Mouse (Mus musculus) 3134 (cell line): ENCODE results near the gene Clint1.
"Not testable (repeated sequence)": the region's sequence is repeated elsewhere in the genome, so short reads cannot be mapped to it uniquely, and the experiment has no call there.

ENCODE experiments used
- DNase-seq: peaks from one replicate; pipeline ENCODE4 v3.0.0-alpha.2; 2011; ENCODE audit warnings: low spot score; ENCODE audit not compliant: insufficient read length; ENCODE audit errors: extremely low read depth

The Clint1 gene

DNA sequence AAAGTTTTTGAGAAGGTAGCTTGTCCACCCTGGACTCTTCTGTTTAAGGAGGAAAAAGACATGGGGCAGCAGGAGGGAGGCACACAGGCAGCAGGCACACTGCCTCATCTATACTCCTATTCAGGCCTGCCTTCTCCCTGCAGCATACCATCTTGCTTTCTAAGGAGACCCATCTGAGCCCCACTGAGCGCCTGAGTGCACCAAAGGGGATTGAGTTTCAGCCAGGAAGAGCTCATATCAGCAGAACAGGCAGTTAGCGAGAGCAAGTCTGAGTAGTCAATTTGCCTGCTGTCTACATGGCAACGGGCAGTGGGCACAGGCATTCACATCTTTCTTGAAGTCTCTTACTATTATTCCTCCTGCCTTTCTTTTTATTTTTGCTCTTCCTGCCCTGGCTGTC, 5.8 kb upstream of the Clint1 start:
- DNase-seq = no peak

DNA sequence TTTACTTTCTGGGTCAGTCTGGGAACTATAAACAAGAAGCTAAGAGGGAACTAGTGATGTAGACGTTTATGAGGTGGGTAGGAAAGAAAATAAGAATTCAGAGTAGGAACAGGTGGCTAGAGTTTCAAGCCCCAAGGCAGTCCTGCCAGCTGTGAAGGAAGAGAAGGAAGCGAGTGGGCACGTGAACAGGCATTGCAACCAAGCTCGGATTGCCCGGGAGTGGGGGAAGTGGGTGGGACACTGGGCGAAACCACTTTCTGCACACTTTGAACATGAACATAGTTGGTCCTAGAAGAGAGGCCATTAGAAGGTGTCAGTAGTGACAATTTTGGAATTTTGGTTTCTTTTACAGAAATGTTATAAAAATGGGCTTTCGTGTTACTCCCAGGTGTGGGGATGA, 4.3 kb upstream of the Clint1 start:
- DNase-seq = no peak

DNA sequence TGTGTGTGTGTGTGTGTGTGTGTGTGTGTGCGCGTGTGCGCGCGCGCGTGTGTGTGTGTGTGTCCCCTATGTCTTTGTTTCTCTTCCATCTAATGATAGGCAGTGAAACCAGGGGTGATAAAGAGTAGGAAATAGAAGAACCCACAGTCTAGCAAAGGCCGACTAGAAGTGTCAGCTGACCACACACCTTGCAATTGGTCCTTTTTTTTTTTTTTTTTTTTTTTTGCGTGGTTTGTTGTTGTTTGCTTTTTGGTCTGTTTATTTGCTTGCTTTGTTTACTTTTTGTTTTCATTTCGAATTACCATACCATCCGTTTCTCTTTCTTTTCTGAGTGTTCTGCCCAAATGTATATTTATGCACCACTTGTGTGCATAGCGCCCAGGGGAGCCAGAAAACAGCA, 3.6 kb upstream of the Clint1 start:
- DNase-seq = no peak

DNA sequence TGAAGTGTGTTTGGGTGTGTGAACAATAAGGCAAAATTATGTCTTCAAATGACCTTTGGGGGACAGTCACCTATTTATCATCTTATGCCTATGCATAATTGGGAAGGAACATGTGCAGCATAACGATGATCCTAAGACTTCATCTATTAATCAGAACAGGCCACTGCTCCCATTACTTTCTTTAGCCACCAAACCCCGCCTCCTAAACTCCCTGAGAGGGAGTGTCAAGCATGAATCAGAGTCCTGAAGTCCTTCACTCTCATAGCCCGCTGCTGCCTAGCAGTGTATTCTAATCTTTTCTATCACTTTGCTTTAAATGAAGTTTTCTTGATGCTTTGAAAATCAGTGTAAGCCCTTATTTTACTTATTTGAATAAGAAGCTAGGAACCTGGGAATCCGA, 2.6 kb upstream of the Clint1 start:
- DNase-seq = no peak

DNA sequence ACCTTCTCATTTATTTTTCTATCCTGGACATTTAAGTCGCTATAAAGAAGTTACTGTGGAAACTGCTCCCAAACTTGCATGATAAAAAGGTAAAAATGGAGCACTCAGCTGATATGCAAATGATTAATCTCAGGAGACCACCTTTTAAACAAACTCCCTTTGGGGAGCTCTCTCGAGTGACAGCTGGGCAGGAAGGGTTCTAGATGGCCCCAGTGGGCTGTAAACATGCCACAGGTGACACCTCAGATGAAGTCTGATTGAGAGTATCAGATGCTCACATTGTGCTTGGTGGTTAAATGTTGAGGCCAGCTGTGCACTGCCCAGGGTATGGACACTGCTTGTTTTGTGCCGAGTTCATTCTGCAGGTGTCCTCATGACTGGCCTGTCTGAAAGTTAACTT, 2.0 kb upstream of the Clint1 start:
- DNase-seq = no peak

DNA sequence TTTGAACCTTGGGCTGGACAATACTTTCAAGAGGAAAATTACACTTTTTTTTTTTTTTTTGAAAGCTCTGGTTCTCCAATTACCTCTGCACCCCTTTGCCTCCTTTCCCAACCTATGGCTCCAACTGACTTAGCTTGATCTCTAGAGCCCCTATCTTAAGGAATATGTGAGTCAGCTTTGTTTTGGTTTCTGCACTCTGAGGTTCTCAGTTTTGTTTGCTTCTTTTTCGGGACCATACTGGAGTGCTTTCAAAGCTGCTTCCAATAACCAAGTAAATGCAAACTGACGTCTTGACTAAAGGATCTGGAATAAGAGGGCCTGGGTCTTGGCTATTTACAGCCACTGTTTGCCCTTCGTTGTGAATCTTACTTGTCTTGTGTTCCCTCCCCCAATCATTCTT, 1.5 kb upstream of the Clint1 start:
- DNase-seq = no peak

DNA sequence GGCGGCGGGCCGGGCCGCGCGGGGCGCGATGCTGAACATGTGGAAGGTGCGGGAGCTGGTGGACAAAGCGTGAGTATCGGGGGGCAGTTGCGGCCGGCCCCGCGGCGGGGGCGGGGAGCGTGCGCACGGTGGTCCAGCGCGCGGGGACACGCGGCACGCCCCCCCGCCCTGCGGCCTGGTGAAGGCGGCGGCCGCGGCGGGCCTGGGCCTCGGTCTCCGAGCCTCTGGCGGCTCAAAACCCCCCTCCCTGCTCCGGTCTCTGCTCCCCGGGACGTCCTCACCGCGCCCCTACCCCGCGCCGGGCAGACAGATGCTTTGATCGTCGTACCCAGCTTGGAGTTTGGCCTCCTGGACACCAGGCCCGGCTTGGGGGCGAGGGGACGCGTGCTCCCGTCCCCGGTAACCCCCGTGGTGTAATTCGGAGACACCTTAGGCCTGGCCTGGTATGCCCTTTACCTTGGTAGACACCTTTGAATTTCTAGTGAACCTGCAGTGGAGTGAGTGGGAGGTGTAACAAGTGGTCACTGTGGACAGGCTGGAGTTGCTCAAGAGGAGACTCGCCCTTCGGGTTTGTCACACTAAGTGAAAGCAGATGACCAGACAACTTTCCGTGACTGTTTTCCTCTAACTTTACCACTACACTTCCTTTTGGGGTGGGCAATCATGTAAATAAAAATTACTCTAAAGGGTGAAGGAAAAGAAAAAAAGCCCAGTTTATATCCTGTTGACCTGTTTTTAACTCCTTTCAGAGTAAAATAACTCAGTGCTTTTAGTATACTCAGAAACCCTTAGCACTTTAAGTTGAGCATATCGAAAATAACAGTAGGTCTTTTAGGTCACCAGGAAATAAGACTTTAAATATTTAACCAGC, 508 bp downstream of the Clint1 start:
- peak; percentile 65 for DNase-seq

DNA sequence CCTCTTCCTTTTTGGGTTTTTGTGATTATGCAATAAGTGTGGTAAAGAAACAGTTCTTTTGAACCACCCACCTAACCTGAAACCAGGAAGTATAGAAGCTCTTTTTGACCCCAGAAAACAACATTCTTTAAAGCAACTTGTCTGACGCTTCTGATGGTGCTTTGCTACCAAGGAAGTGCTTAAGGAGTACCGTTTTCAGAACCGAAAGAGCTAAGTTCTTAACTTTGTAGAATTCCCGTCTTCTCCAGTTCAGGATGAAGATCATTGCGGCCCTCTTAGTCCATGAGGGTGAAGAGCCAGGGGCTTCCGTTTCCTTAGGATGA, 1.1 kb downstream of the Clint1 start:
- no peak for DNase-seq

DNA sequence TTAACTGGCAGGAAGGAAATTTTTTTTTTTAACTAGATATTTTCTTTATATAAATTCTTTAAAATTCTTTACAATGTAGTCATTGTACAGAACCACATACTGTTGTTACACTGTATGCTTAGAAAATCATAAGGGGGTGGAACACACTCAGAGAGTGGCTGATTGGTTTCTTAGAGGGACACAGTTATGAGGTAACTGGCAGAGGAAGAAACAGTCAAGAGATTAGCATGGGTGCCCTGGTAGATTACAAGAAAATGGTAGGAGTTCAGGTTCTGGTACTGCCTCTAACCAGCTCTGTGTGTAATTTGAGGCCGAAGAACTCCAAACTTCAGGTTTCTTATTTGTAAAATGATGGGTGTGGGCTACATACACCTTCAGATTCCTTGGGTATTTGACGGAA, 2.1 kb downstream of the Clint1 start:
- no peak for DNase-seq

DNA sequence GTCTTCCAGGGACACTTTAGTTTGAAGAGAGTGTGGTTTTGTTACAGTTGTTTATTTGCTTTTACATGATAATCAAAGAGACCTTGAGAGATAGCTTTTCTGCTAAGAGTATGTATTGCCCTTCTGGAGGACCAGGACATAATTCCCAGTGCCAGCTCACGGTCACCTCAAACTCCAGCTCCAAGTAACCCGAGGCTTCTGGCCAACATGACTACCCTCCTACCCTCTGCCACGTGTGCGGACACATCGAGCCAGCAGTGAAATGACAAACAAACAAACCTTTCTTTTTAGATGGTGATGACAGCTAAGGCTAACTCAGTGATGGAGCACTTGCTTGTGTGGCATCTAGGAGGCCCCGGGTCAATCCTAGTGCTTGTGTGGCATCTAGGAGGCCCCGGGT, 2.5 kb downstream of the Clint1 start:
- DNase-seq = no peak

DNA sequence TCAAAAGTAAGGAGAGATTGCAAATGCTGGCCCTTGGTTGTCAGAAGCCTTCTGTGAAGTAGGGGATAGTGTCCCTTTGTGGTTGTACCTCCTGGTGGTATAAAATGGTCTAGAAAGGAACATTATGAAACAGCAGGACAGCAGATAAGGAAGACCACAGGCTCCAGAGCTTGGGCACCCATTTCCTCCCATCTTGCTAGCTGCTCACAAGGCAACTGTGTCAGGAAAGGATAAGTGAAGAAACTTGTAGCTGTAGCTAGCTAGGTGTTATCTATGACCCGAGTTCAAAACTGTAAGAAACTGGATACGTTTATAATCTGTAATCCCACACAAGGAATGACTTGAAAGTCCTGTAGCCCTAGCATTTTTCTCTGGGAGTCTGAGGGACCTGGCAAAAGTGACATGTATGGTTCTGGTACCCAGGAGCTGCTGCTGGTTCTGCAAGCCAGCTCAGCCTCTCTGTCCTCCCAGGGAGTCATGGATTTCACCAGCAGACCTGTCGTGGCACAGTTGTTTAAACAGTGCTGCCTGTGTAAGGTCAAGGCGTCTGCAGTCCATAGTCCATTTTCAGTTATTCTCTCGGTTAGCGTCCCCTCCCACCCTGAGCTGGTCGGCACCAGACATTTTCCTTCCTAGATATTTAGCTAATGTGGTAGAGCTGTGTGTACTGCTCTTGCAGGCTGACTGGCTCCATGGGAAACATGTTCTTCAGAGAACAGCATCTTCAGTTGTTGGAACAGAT, 3.7 kb downstream of the Clint1 start:
- no peak for DNase-seq

DNA sequence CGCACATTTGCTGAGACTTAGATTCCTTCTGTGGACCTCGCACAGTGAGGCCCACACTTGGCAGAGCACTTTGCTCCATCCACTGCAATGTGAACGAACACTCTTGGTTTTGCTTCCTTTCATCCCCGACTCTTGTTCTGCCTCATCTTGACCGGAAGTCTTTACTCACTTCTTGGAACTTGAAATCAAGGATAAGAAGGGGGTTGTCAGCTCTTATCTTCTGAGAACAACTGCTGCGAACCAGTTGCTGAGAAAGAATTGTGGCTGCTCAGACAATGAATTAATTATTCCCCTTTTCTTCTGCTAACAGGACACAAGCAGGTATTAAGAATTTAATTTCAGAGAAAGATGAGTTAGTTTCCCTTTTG, 4.3 kb downstream of the Clint1 start:
- no peak for DNase-seq

DNA sequence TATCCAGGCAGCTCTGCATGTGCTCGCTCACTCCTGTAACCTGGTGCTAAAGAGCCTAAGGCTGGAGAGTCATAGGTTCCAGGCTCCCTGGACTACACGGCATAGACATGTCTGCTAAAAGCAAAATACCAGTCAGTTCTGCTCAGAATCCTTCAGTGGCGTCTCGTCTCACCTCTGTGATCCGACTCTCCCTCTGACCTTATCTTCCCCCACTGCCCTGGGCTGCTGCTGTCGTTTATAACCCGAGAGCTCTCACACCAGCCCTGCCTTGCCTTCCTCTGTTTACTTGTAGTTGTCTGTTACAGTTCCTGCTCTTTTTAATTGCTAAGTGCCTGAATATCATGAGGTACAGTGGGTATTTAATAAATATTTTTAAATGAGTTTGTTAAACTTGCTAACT, 9.5 kb downstream of the Clint1 start:
- no peak for DNase-seq

DNA sequence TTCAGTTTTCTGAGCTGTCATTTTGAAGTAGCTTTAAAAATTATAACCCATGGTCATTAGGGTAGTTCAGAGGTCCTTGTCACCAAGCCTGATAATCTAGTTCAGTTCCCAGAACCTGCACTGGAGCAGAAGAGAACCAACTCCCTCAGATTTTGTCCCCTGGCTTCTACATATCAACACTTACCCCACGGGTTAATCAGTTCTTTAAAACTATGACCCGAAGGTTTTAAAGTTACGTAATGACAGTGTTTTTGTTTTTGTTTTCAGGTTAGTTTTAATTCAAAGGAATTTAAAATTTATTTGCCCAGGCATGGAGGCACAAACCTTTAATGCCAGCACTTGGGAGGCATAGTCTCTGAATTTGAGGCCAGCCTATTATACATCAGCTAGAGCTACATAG, 12.6 kb downstream of the Clint1 start:
- no peak for DNase-seq

DNA sequence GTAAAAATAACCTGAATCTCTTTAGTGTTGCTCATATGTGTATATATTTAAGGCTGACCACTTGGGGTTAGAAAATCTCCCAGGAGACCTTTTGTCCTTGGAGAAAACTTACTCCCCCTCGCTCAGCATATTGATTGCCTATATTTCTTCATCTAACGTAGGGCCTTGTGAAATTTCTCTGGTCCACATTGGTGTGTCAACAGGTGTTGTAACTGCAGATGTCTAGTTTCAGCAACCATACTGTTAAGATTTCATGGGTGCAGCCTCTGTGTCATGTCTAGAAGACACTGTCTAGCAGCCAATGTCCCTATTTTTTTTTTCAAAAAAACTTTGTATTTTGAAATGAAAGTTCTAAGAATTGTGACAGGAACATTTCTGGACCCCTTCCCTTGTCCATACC, 14.0 kb downstream of the Clint1 start:
- DNase-seq = no peak

DNA sequence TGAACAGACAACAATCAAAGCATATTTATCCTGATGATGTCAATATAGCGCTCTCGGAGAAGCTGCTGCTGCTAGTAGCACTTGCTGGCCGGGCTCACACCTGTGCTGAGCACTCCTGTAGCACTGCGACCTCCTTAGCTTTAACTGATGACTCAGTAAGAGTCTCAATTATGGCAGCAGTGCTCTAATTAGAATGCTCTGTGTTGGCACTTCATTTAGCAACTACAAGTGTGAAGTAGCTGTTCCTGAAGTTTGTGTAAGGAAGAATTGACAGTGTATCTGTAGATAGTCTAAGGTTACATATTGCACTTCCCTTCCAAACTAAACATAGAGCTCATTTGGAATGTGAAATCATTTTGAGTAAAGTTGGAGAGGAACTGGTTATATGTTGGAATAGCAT, 14.7 kb downstream of the Clint1 start:
- no peak for DNase-seq

DNA sequence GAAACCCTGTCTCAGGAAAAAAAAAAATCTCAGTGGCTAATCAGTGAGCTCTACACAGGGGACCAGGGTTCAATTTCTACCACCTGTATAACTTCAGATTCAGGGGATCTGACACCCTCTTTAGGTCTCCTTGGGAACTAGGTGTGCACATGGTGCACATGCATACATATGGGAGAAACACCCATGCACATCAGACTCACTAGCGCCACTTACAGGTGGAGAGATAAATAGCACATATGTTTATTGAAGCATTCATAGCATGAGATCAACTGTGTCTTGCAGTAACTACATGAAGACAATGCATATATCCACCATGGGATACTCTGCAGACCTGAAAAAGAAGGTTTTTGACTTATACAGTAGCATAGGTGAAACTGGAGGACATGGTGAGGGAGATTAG, 21.8 kb downstream of the Clint1 start:
- no peak for DNase-seq

DNA sequence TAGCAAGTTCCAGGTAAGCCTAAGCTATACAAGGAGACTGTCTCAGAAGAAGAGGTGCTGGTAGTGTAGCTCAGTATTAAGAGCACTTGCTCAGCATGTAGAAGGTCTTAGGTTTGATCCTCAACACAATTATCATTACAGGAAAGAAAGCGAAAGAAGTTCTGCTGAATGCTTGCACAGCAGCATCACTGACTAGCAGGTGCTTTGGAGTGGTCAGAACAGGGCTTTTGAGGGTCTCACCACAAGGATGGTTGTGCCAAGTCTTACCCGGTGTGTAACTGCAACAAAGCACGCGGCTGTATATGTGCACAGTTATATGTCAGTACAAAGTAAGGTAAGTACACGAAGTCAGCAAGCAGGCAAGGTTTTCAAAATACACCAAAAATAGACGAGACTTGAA, 22.4 kb downstream of the Clint1 start:
- no peak for DNase-seq

DNA sequence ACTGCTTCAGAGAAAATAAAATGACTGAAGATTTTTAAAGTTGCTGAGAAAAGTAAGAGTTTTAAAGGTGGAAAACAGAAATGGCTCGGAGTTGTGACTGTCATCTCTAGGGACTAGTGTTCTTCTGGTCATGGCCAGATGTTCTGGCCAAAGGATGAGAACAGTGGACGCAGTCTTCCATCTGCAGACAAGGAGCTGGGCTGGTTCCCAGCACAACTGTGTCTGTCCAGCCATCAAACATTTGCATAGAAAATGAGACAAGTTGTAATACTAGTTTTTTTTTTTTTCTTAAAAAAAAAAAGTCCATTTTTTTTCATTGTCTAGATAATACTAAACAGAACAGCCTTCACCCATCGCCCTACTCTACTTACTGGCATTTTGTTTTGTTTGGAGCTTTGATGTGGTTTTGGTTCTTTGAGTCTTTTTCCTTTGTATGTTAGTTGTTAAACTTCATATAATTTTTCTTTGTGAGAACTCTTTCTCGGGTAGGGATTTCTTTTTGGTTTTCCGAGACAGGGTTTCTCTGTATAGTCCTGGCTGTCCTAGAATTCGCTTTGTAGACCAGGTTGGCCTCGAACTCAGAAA, 23.6 kb downstream of the Clint1 start:
- no peak for DNase-seq

DNA sequence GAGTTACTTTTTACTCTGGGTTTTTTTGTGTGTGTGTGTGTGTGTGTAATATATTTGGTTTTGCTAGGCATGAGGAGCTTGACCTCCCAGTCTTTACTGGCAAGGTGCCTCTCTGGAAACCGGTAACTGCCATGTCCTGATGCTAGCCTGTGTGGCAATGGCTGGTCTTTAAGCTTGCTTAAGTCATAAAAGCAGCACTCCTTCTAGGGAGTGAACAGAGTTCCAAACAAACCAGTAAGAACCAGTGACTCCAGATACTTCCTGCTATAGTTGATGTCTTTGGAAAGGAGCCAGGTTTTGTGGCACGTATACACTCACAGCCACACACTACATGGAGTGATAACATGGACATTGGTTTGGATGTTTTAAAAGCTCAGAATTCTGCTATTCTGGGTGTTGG, 24.2 kb downstream of the Clint1 start:
- DNase-seq = no peak

DNA sequence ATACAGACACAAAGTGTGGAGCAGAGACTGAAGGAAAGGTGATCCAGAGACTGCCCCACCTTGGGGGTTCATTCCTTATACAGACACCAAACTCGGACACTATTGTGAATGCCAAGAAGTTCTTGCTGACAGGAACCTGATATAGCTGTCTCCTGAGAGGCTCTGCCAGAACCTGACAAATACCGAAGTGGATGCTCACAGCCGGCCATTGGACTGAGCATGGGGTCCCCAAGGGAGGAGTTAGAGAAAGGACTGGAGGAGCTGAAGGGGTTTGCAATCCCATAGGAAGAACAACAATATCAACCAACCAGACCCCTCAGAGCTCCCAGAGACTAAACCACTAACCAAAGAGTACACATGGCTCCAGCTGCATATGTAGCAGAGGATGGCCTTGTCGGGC, 27.5 kb downstream of the Clint1 start:
- DNase-seq = not testable (repeated sequence)

DNA sequence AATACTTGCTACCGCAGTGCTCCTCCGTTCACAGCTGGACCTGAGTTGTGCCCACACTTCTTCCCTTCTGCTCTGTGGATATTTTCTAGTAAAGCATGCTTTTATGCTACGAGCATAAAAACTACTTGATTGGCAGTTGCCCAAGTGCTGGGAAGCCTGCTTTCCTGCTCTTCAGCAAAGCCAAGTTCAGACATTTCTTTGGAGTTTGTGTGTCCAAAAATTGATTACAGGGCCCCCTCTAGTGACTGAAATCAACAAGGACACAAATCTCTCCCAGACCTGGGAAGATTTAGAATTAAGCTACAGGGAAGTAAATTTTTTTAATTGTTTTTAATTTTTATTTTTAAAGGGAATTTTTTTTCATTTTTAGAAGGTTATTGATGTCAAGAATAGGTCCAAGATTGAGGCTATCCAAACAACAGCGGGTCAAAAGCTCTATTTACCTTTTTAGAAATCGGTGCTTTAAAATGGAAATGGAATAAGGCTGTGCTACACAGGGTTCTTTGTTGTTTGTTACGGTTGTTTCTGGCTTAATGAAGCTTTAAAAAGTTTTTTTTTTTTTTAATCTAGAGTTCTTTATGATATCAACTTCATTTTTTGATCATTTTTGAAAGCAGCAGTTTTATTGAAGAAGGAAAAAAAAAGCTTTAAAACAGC, 29.3 kb downstream of the Clint1 start:
- DNase-seq = peak; percentile 21
